Mouse (Mus musculus) bone marrow, adult 2 months (tissue): ENCODE measurements around the gene Sema3f. TPM values are rescaled to one million over a fixed set of nuclear protein-coding genes. Genes with fewer than 3 reads are reported as not detected.

ENCODE experiments used
- H3K27ac ChIP-seq: fragments of 200-500 bp; 2 replicates; pipeline ENCODE4 v1.5.1; 2012; ENCODE audit warnings: low read depth, mild to moderate bottlenecking, control low read depth, inconsistent platforms, low read length; ENCODE audit not compliant: control insufficient read depth, poor library complexity, insufficient read depth
- H3K4me1 ChIP-seq: fragments of 200-500 bp; 2 replicates; pipeline ENCODE4 v1.6.1; 2011; ENCODE audit warnings: low read length; ENCODE audit not compliant: control insufficient read depth, insufficient read depth
- H3K4me3 ChIP-seq: fragments of 200-500 bp; replicated peaks from 2 replicates; pipeline ENCODE3; 2011; ENCODE audit warnings: mild to moderate bottlenecking, low read depth, low read length, control low read depth; ENCODE audit not compliant: control insufficient read depth
- CTCF ChIP-seq: fragments of 200-500 bp; IDR thresholded peaks from 2 replicates; pipeline ENCODE4 v1.5.1; 2011; ENCODE audit warnings: low read length, control low read depth; ENCODE audit not compliant: control insufficient read depth, insufficient read depth
- POLR2A ChIP-seq: fragments of 200-500 bp; IDR thresholded peaks from 2 replicates; pipeline ENCODE4 v1.6.1; 2011; ENCODE audit warnings: low read depth, mild to moderate bottlenecking, control low read depth, low read length, borderline replicate concordance; ENCODE audit not compliant: control insufficient read depth
- WGBS: fragments of 180-500 bp; shearing (Covaris S2); methylation state at CpG from one replicate; pipeline ENCODE4 v1.1.7; 2018; 5-methylcytosine and 5-hydroxymethylcytosine counted together
- polyA plus RNA-seq: library from polyadenylated mRNA; stranded (reverse); fragments of >200 nt; gene quantifications from 2 replicates; pipeline ENCODE4 v1.2.4, GENCODE M21; 2011; ENCODE audit warnings: low replicate concordance; ENCODE audit not compliant: missing spikeins, insufficient read depth, insufficient read length

Sema3f gene
- polyA plus RNA-seq, 1 experiment = 5.0 TPM

GRCm38 (mm10) chr9:107723794-107724531 lies 13.7 kb upstream of the Sema3f start:
- H3K4me1 ChIP-seq = peaks cover 1% of the 10 kb centered on the region; the same call in 1 of the 2 replicates
- no peak overlapping the region for H3K27ac ChIP-seq
- no peak overlapping the region for H3K4me3 ChIP-seq
- no peak for TF ChIP-seq CTCF
- no peak for TF ChIP-seq POLR2A
- under 1% methylated on average over 11 of the region's 11 CpGs for WGBS

- peaks cover 1% of the 10 kb centered on the region; the same call in 1 of the 2 replicates for H3K4me1 ChIP-seq
- no peak overlapping the region for H3K4me3 ChIP-seq
- TF ChIP-seq CTCF = no peak
- no peak overlapping the region for H3K27ac ChIP-seq
- WGBS = 46% methylated on average over 6 of the region's 6 CpGs
Observed at GRCm38 (mm10) chr9:107723292-107723691, 13.0 kb upstream of the Sema3f start.

DNA sequence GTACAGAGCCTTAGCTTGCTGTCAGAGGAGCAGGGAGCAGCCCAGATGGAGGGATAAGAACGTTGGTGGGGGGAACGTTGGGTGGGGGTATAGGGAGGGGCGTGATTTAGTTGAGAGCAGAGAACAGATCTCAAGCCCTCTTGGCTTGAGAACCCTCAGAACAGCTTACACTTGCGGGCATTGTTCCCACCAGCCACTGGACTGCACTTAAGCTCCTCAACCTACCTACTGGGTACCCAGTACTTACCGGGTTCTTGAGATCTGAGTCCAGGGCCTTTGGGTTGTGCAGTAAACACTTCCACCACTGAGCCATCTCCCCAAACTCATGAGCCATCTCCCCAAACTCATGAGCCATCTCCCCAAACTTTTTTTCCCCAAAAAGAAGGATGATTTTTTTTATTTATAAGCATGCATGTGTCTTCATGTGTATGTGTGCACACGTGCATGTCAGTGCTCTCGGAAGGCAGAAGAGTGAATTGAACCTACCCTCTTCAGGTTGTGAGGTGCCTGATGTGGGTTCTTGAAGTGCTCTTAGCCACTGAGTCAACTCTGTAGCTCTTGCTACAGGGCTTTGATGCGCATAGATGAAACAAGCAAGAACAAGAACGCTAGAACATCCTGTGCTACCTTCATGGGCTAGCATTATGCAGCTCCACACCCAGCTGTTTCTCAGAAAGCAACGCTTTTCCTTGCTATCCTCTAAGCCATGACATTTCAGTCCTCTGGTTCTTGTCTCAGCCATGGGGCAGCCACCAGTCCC lies 8.7 kb upstream of the Sema3f start:
- Histone ChIP-seq H3K4me3 (no peak overlapping the region), H3K4me1 (no peaks in the 10 kb centered on the region), H3K27ac (no peak overlapping the region)
- no peak for TF ChIP-seq POLR2A
- 77% methylated on average over 10 of the region's 10 CpGs for WGBS

GRCm38 (mm10) chr9:107716951-107717350 lies 6.7 kb upstream of the Sema3f start:
- TF ChIP-seq POLR2A = no peak
- no peak for TF ChIP-seq CTCF
- Histone ChIP-seq H3K4me3 (no peak overlapping the region), H3K4me1 (no peaks in the 10 kb centered on the region), H3K27ac (no peak overlapping the region)
- 88% methylated on average over 6 of the region's 6 CpGs for WGBS

GRCm38 (mm10) chr9:107715632-107716031 lies 5.4 kb upstream of the Sema3f start:
- Histone ChIP-seq H3K4me1 (no peaks in the 10 kb centered on the region), H3K4me3 (no peak overlapping the region), H3K27ac (no peak overlapping the region)
- 64% methylated on average over 2 of the region's 2 CpGs for WGBS
- TF ChIP-seq POLR2A (no peak), CTCF (no peak)

GRCm38 (mm10) chr9:107714221-107714952 lies 4.1 kb upstream of the Sema3f start:
- Histone ChIP-seq H3K4me3 (no peak overlapping the region), H3K27ac (no peak overlapping the region), H3K4me1 (no peaks in the 10 kb centered on the region)
- no peak for TF ChIP-seq POLR2A
- TF ChIP-seq CTCF = no peak
- WGBS = 36% methylated on average over 12 of the region's 12 CpGs

GRCm38 (mm10) chr9:107709096-107709696 lies 1.1 kb downstream of the Sema3f start:
- TF ChIP-seq POLR2A = no peak
- no peak for TF ChIP-seq CTCF
- H3K27ac ChIP-seq = no peak overlapping the region; the same call in 1 of the 2 replicates
- no peak overlapping the region for H3K4me3 ChIP-seq
- H3K4me1 ChIP-seq = no peaks in the 10 kb centered on the region; the same call in 1 of the 2 replicates
- 2% methylated on average over 55 of the region's 55 CpGs for WGBS
